Mouse (Mus musculus): ENCODE measurements around the gene Gimap5.

Gene Gimap5

GRCm38 (mm10) chr6:48745959-48746889 is at the start of gene Gimap5:
Gene Gimap5 (plus strand): TSS chr6:48746197.
- DNase-seq (ENCODE audit: low spot score in 2 of 2) = peak; percentile 80 to 85

GRCm38 (mm10) chr6:48696830-48697554 is 49.0 kb upstream of the Gimap5 start:
- DNase-seq (ENCODE audit: low spot score in 2 of 2) = no peak

- DNase-seq (ENCODE audit: low spot score in 2 of 2) = no peak
Observed at GRCm38 (mm10) chr6:48697555-48697930, 48.5 kb upstream of the Gimap5 start.

- no peak for DNase-seq (ENCODE audit: low spot score in 2 of 2)
Observed at GRCm38 (mm10) chr6:48698066-48698856, 47.7 kb upstream of the Gimap5 start.

GRCm38 (mm10) chr6:48698888-48699287 is 47.1 kb upstream of the Gimap5 start:
- no peak for DNase-seq (ENCODE audit: low spot score in 2 of 2)

GRCm38 (mm10) chr6:48700251-48701075 is 45.5 kb upstream of the Gimap5 start:
- DNase-seq (ENCODE audit: low spot score in 2 of 2) = peak in 1 of 2 experiments; percentile 68

- DNase-seq (ENCODE audit: low spot score in 2 of 2) = no peak
Observed at GRCm38 (mm10) chr6:48702146-48702545, 43.9 kb upstream of the Gimap5 start.

- DNase-seq (ENCODE audit: low spot score in 2 of 2) = no peak
Observed at GRCm38 (mm10) chr6:48702601-48703000, 43.4 kb upstream of the Gimap5 start.

GRCm38 (mm10) chr6:48704146-48704545 is 41.9 kb upstream of the Gimap5 start:
- no peak for DNase-seq (ENCODE audit: low spot score in 2 of 2)

GRCm38 (mm10) chr6:48706130-48706529 is 39.9 kb upstream of the Gimap5 start:
- DNase-seq (ENCODE audit: low spot score in 2 of 2) = no peak

GRCm38 (mm10) chr6:48718455-48718854 is 27.5 kb upstream of the Gimap5 start, which contains the start of the genes Gm28053 and Gimap7:
Gene Gm28053 (plus strand): TSS chr6:48718607.
Gene Gimap7 (plus strand): TSS chr6:48718621.
- peak; percentile 76 to 83 for DNase-seq (ENCODE audit: low spot score in 2 of 2)

GRCm38 (mm10) chr6:48720326-48720725 is 25.7 kb upstream of the Gimap5 start:
- DNase-seq (ENCODE audit: low spot score in 2 of 2) = no peak

- DNase-seq (ENCODE audit: low spot score in 2 of 2) = no peak
Observed at GRCm38 (mm10) chr6:48723468-48723867, 22.5 kb upstream of the Gimap5 start.

GRCm38 (mm10) chr6:48725476-48725875 is 20.5 kb upstream of the Gimap5 start:
- DNase-seq (ENCODE audit: low spot score in 2 of 2) = peak; percentile 82 to 86

- peak; percentile 61 to 68 for DNase-seq (ENCODE audit: low spot score in 2 of 2)
Observed at GRCm38 (mm10) chr6:48727761-48728160, 18.2 kb upstream of the Gimap5 start.

- DNase-seq (ENCODE audit: low spot score in 2 of 2) = peak; percentile 90 to 93
Observed at GRCm38 (mm10) chr6:48732864-48733304, 13.1 kb upstream of the Gimap5 start.

GRCm38 (mm10) chr6:48733660-48734059 is 12.3 kb upstream of the Gimap5 start:
- no peak for DNase-seq (ENCODE audit: low spot score in 2 of 2)

GRCm38 (mm10) chr6:48737053-48737452 is 8.9 kb upstream of the Gimap5 start:
- no peak for DNase-seq (ENCODE audit: low spot score in 2 of 2)

GRCm38 (mm10) chr6:48737688-48738087 is 8.3 kb upstream of the Gimap5 start:
- no peak for DNase-seq (ENCODE audit: low spot score in 2 of 2)

- DNase-seq (ENCODE audit: low spot score in 2 of 2) = peak; percentile 62 to 71
Observed at GRCm38 (mm10) chr6:48738961-48739779, 6.8 kb upstream of the Gimap5 start, which contains the start of gene Gimap1. Gene Gimap1 (plus strand): TSS chr6:48739054.
